Mouse (Mus musculus) ES-E14 (cell line): Measurements from ENCODE around the gene Efnb1.

Experiments used
- CHD2 ChIP-seq: IDR thresholded peaks from 2 replicates; pipeline ENCODE4 v1.6.1; 2014; ENCODE audit warnings: mild to moderate bottlenecking, low read depth, low read length, inconsistent platforms
- HCFC1 ChIP-seq: IDR thresholded peaks from 2 replicates; pipeline ENCODE4 v1.6.1; 2012; ENCODE audit warnings: low read length, inconsistent platforms, borderline replicate concordance; ENCODE audit not compliant: insufficient read depth
- MAFK ChIP-seq: IDR thresholded peaks from 2 replicates; pipeline ENCODE4 v1.6.1; 2014; ENCODE audit warnings: mild to moderate bottlenecking, low read depth, low read length, inconsistent platforms; ENCODE audit not compliant: insufficient read depth
- ZC3H11A ChIP-seq: IDR thresholded peaks from 2 replicates; pipeline ENCODE4 v1.6.1; 2012; ENCODE audit warnings: low read depth, mild to moderate bottlenecking, inconsistent platforms, low read length, borderline replicate concordance
- ZNF384 ChIP-seq: IDR thresholded peaks from 2 replicates; pipeline ENCODE4 v1.6.1; 2012; ENCODE audit warnings: low read depth, low read length, inconsistent platforms

GRCm38 (mm10) chrX:99145561-99145960 is 9.6 kb downstream of the Efnb1 start:
- TF ChIP-seq HCFC1 (no peak), CHD2 (no peak), ZC3H11A (no peak), ZNF384 (no peak), MAFK (no peak)
